Mouse (Mus musculus) ES-E14 (cell line): ENCODE results near the gene Cdh13. TPM values are rescaled to one million over a fixed set of nuclear protein-coding genes. Genes with fewer than 3 reads are reported as not detected.

ENCODE experiments used
- DNase-seq: peaks from one replicate; pipeline ENCODE4 v3.0.0-alpha.2; 2013; ENCODE audit warnings: low read depth, low spot score
- H3K27ac ChIP-seq: 2 replicates; pipeline ENCODE4 v1.5.1; 2012; ENCODE audit warnings: low read depth, mild to moderate bottlenecking, low read length, moderate library complexity, mixed read lengths; ENCODE audit not compliant: poor library complexity, insufficient read depth, severe bottlenecking
- H3K36me3 ChIP-seq: 2 replicates; pipeline ENCODE4 v1.6.1; 2012; ENCODE audit warnings: mild to moderate bottlenecking, low read length, moderate library complexity, mixed read lengths; ENCODE audit not compliant: control insufficient read depth, poor library complexity, insufficient read depth, severe bottlenecking
- H3K4me1 ChIP-seq, 2 experiments: fragments of 150-350 bp in 1 of 2; sonication (generic) in 1 of 2; 2 replicates each; pipeline ENCODE4 v1.6.1; 2012; ENCODE audit warnings: low read length in 2 of 2, mild to moderate bottlenecking in 1 of 2, mixed read lengths in 1 of 2; ENCODE audit not compliant: control insufficient read depth in 2 of 2, insufficient read depth in 2 of 2, poor library complexity in 1 of 2
- H3K4me3 ChIP-seq, 2 experiments: fragments of 150-350 bp in 1 of 2; sonication (generic) in 1 of 2; 2 replicates each; pipeline ENCODE4 v1.5.1; 2012; ENCODE audit warnings: low read length in 2 of 2, low read depth in 1 of 2, mild to moderate bottlenecking in 1 of 2, mixed read lengths in 1 of 2; ENCODE audit not compliant: insufficient read depth in 1 of 2, poor library complexity in 1 of 2, severe bottlenecking in 1 of 2
- H3K9ac ChIP-seq: 2 replicates; pipeline ENCODE4 v1.6.1; 2012; ENCODE audit warnings: low read depth, mild to moderate bottlenecking, low read length, mixed read lengths; ENCODE audit not compliant: poor library complexity, insufficient read depth, severe bottlenecking
- H3K9me3 ChIP-seq: fragments of 150-350 bp; sonication (generic); 2 replicates; pipeline ENCODE4 v1.6.1; 2012; ENCODE audit warnings: low read depth, mild to moderate bottlenecking, low read length; ENCODE audit not compliant: control insufficient read depth, insufficient read depth
- CHD2 ChIP-seq: IDR thresholded peaks from 2 replicates; pipeline ENCODE4 v1.6.1; 2014; ENCODE audit warnings: mild to moderate bottlenecking, low read depth, low read length, inconsistent platforms
- HCFC1 ChIP-seq: IDR thresholded peaks from 2 replicates; pipeline ENCODE4 v1.6.1; 2012; ENCODE audit warnings: low read length, inconsistent platforms, borderline replicate concordance; ENCODE audit not compliant: insufficient read depth
- MAFK ChIP-seq: IDR thresholded peaks from 2 replicates; pipeline ENCODE4 v1.6.1; 2014; ENCODE audit warnings: mild to moderate bottlenecking, low read depth, low read length, inconsistent platforms; ENCODE audit not compliant: insufficient read depth
- ZC3H11A ChIP-seq: IDR thresholded peaks from 2 replicates; pipeline ENCODE4 v1.6.1; 2012; ENCODE audit warnings: low read depth, mild to moderate bottlenecking, inconsistent platforms, low read length, borderline replicate concordance
- ZNF384 ChIP-seq: IDR thresholded peaks from 2 replicates; pipeline ENCODE4 v1.6.1; 2012; ENCODE audit warnings: low read depth, low read length, inconsistent platforms
- in situ Hi-C, 2 experiments: fragments of 600-800 bp; cut with MboI; formaldehyde crosslinking; loops; one replicate each; pipeline ENCODE4 v1.15.1; 2025; ENCODE audit warnings: low sequenced_read_pairs in 2 of 2, inconsistent platforms in 1 of 2; ENCODE audit not compliant: unreplicated experiment in 2 of 2
- total RNA-seq: library from RNA; depleted of rRNA; stranded (reverse); fragments of 300-350 nt; gene quantifications from 2 replicates; pipeline ENCODE4 v1.2.3, GENCODE M21; 2012

The Cdh13 gene
- total RNA-seq, 1 experiment = 1.3 TPM

DNA sequence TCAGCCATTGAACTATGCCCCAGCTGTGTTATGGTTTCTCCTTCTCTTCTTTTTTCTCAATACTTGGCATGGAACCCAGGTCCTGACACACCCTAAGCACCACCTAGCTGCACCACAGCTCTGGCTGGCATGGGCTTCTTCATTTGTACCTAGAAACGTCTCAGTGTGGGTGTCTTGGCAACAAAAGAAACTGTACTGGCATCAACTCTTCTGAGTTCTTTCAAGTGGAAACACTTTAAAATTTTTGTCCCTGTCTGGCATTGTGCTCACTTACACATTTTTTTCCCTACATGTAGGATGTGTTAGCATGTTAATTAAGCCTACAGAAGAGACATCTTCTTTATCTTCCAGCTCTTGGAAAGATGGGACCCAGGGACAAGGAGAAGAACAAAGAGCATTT lies 37.0 kb downstream of the Cdh13 start:
- H3K4me3 ChIP-seq = no peak overlapping the region
- no peaks in the 10 kb centered on the region for H3K9me3 ChIP-seq
- no peak overlapping the region for H3K9ac ChIP-seq
- no peak overlapping the region for H3K27ac ChIP-seq
- DNase-seq = no peak
- in situ Hi-C loops = no loop called here
- TF ChIP-seq HCFC1 (no peak), ZNF384 (no peak), MAFK (no peak), ZC3H11A (no peak), CHD2 (no peak)
- no peaks in the 10 kb centered on the region for H3K4me1 ChIP-seq
- no peaks in the 10 kb centered on the region for H3K36me3 ChIP-seq

DNA sequence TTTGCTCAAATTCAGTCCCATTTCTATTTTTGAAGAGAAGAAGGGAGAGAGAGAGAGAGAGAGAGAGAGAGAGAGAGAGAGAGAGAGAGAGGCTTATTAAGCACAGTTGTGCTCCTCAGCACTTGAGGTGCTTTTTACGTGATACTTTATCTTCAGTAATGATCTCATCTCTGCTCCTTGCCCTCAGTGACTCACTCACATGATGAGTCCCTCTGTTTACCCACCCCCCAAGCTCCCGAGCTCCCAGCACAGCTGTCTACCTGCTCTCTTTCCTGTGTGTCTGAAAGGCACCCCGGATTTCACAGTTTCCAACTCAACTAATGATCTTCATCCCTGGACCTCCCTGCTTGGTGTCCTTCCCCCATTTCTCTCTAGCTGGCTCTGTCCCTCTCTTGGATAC lies 39.9 kb downstream of the Cdh13 start:
- Histone ChIP-seq H3K27ac (no peak overlapping the region), H3K9me3 (no peaks in the 10 kb centered on the region), H3K9ac (no peak overlapping the region), H3K4me3 (no peak overlapping the region), H3K4me1 (no peaks in the 10 kb centered on the region), H3K36me3 (no peaks in the 10 kb centered on the region)
- in situ Hi-C loops = no loop called here
- TF ChIP-seq CHD2 (no peak), ZC3H11A (no peak), MAFK (no peak), ZNF384 (no peak)
- no peak for DNase-seq

DNA sequence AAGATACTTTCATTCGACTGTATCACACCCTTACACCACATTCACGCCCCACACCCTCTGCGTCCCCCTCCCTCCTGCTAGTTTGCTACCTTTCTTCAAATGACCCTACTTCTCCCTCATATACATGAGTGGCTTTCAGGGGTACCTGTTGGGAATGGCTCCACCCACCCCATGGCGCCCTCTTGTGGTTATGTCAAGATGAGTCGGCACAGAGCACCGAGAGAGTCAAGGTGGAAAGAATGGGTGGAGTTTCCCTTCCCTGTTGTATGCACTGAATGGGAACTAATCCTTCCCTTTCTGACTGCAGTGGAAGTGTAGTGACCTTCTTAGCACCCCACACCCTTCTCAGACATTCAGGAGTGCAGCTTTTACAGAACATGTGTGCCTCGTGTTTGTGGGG lies 51.4 kb downstream of the Cdh13 start:
- Histone ChIP-seq H3K4me1 (peaks cover 0 to 2% of the 10 kb centered on the region in 2 experiments; a peak in 1 of 4 replicates), H3K9me3 (no peaks in the 10 kb centered on the region), H3K9ac (no peak overlapping the region), H3K36me3 (no peaks in the 10 kb centered on the region), H3K4me3 (no peak overlapping the region), H3K27ac (no peak overlapping the region)
- peak; percentile 39 for DNase-seq
- TF ChIP-seq CHD2 (no peak), ZNF384 (no peak), MAFK (no peak), HCFC1 (no peak), ZC3H11A (no peak)
- in situ Hi-C loops = no loop called here

DNA sequence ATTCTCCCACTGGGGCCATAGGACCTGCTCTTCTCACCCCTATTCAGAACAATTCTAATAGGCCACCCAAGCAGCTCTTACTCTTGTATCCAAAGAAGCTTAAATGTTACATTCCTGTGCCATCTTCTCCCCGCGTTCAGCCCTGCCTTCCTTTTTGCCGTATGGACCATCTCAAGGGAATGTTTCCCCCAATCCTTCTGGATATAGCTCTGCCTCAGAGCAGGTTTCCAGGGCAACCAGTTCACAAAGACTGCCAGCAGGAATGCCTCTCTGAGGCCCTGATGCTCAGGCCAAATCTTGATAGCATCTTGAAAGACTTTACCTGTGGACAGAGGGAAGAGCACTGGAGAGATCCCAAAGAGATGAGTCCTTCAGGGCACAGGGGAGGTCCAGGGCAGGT lies 56.2 kb downstream of the Cdh13 start:
- Histone ChIP-seq H3K36me3 (no peaks in the 10 kb centered on the region), H3K9me3 (no peaks in the 10 kb centered on the region), H3K4me3 (no peak overlapping the region), H3K9ac (no peak overlapping the region), H3K4me1 (peaks cover 0 to 2% of the 10 kb centered on the region in 2 experiments; a peak in 1 of 4 replicates), H3K27ac (no peak overlapping the region)
- TF ChIP-seq ZNF384 (no peak), HCFC1 (no peak), CHD2 (no peak), MAFK (no peak), ZC3H11A (no peak)
- DNase-seq = no peak
- in situ Hi-C loops = no loop called here

DNA sequence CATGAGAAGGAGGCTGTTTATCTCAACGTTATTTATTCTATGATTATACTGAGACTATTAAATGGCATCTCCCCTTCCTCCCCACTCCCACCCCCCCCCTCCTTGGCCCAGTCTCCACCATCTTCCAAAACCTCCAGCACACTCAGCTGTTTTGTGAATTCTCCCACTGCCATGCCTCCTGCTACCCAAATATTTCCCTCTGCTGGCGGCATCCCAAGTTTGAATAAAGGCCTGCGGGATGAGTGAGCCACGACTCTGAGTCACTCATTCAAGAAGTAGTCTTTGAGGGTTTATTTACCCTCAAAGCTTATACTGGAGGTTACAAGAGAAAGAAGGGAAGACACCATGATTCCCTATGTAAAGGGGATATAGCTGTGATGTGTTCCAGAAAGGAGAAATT lies 59.7 kb downstream of the Cdh13 start:
- no peaks in the 10 kb centered on the region for H3K36me3 ChIP-seq
- no peak overlapping the region for H3K4me3 ChIP-seq
- H3K27ac ChIP-seq = no peak overlapping the region
- no peak overlapping the region for H3K9ac ChIP-seq
- no peak for DNase-seq
- no peaks in the 10 kb centered on the region for H3K9me3 ChIP-seq
- H3K4me1 ChIP-seq = no peaks in the 10 kb centered on the region
- in situ Hi-C loops = no loop called here
- TF ChIP-seq ZC3H11A = no peak
- TF ChIP-seq CHD2 = no peak
- TF ChIP-seq ZNF384 = no peak
- no peak for TF ChIP-seq HCFC1
- TF ChIP-seq MAFK = no peak
